Mouse (Mus musculus) spleen, postnatal 4 days (tissue): ENCODE results near the gene Gigyf1.

Experiments
- DNase-seq, 2 experiments: peaks; one replicate each; pipeline ENCODE4 v3.0.0; 2022; ENCODE audit warnings: low spot score in 2 of 2

The Gigyf1 gene

GRCm38 (mm10) chr5:137570691-137571586 is 52.6 kb downstream of the Gigyf1 start:
- DNase-seq: peak; percentile 77 to 79

GRCm38 (mm10) chr5:137574470-137574901 is 56.1 kb downstream of the Gigyf1 start:
- DNase-seq: no peak
